Mouse (Mus musculus) kidney, postnatal 0 days (tissue): ENCODE results near the gene Suco. TPM values are rescaled to one million over a fixed set of nuclear protein-coding genes. Genes with fewer than 3 reads are reported as not detected.

Source experiments
- ATAC-seq: fragments of 200-750 bp; cut with Nextera tagmentation; replicated peaks from 2 replicates; pipeline ENCODE4 v1.8.0; 2017; ENCODE audit warnings: low read depth, moderate number of reproducible peaks, moderate TSS enrichment, moderate library complexity; ENCODE audit not compliant: low FRiP score
- DNase-seq: peaks from one replicate; pipeline ENCODE4 v3.0.0-alpha.2; 2016; ENCODE audit warnings: low spot score
- H3K27ac ChIP-seq: fragments of 300-500 bp; sonication (generic); 2 replicates; pipeline ENCODE4 v1.5.1; 2014; ENCODE audit warnings: mild to moderate bottlenecking
- H3K27me3 ChIP-seq: fragments of 300-500 bp; sonication (generic); 2 replicates; pipeline ENCODE4 v1.6.1; 2014; ENCODE audit warnings: low read length, mixed read lengths; ENCODE audit not compliant: insufficient read depth
- H3K36me3 ChIP-seq: fragments of 300-500 bp; sonication (generic); 2 replicates; pipeline ENCODE4 v1.6.1; 2014; ENCODE audit warnings: low read length, mixed read lengths; ENCODE audit not compliant: insufficient read depth
- H3K4me1 ChIP-seq: fragments of 300-500 bp; sonication (generic); replicated peaks from 2 replicates; pipeline ENCODE4 v1.6.1; 2014; ENCODE audit warnings: antibody characterized with exemption, low read length, mixed read lengths; ENCODE audit not compliant: insufficient read depth
- H3K4me2 ChIP-seq: fragments of 300-500 bp; sonication (generic); 2 replicates; pipeline ENCODE4 v1.6.1; 2014; ENCODE audit warnings: mild to moderate bottlenecking, low read length, moderate library complexity, mixed read lengths
- H3K4me3 ChIP-seq: fragments of 300-500 bp; sonication (generic); replicated peaks from 2 replicates; pipeline ENCODE4 v1.5.1; 2014; ENCODE audit warnings: low read depth, low read length
- H3K9ac ChIP-seq: fragments of 300-500 bp; sonication (generic); 2 replicates; pipeline ENCODE4 v1.6.1; 2014; ENCODE audit warnings: low read depth, low read length
- H3K9me3 ChIP-seq: fragments of 300-500 bp; sonication (generic); replicated peaks from 2 replicates; pipeline ENCODE4 v1.6.1; 2016; ENCODE audit warnings: low read length, inconsistent platforms, mixed read lengths
- CTCF ChIP-seq: IDR thresholded peaks from 2 replicates; pipeline ENCODE4 v1.5.1; 2016; ENCODE audit warnings: antibody characterized with exemption, low read depth, mild to moderate bottlenecking, moderate library complexity
- WGBS: fragments of 180-500 bp; shearing (Covaris S2); extraction: QIAGEN DNeasy Blood & Tissue Kit; methylation state at CpG from one replicate; pipeline ENCODE4 v1.1.7; 2014; 5-methylcytosine and 5-hydroxymethylcytosine counted together
- polyA plus RNA-seq: library from polyadenylated mRNA; unstranded; fragments of >200 nt; fragmentation: Nextera tagmentation; extraction: Ambion mirVana; gene quantifications from 2 replicates; pipeline ENCODE4 v1.2.1, GENCODE M21; 2015

Suco gene
- polyA plus RNA-seq, 1 experiment from 2014 or later = 23.6 TPM

- no peak overlapping the region for H3K4me3 ChIP-seq
- no peaks in the 10 kb centered on the region for H3K4me1 ChIP-seq
- no peak overlapping the region for H3K27ac ChIP-seq
- WGBS = 40% methylated on average over 5 of the region's 5 CpGs
- H3K36me3 ChIP-seq = no peaks in the 10 kb centered on the region
- TF ChIP-seq CTCF = no peak
- H3K27me3 ChIP-seq = no peaks in the 10 kb centered on the region
- H3K9ac ChIP-seq = no peak overlapping the region
- H3K9me3 ChIP-seq = no peaks in the 10 kb centered on the region
- no peak for DNase-seq
- ATAC-seq = no peak
- H3K4me2 ChIP-seq = no peak overlapping the region
Observed at GRCm38 (mm10) chr1:161766656-161767055, 109.8 kb downstream of the Suco start.

Other genes starting within 250 kb of the Suco start
- gene Fasl, start 88.2 kb downstream of the Suco start, polyA plus RNA-seq = not detected in 2 replicates
- gene Pigc, start 92.5 kb upstream of the Suco start, polyA plus RNA-seq = 41.4 and 43.7 TPM in 2 replicates
- gene 4930558K02Rik, start 103.0 kb upstream of the Suco start, polyA plus RNA-seq = not detected in 2 replicates